Mouse (Mus musculus): ENCODE data around the gene Nfasc.

Gene Nfasc

GRCm38 (mm10) chr1:132727548-132727947 is 14.0 kb downstream of the Nfasc start:
- DNase-seq = no peak

- DNase-seq = no peak
Measured at GRCm38 (mm10) chr1:132722362-132722761, 19.2 kb downstream of the Nfasc start.

- no peak for DNase-seq
Measured at GRCm38 (mm10) chr1:132721266-132721665, 20.3 kb downstream of the Nfasc start.

GRCm38 (mm10) chr1:132718225-132718624 is 23.4 kb downstream of the Nfasc start:
- no peak for DNase-seq

- DNase-seq = no peak
Measured at GRCm38 (mm10) chr1:132715044-132715443, 26.6 kb downstream of the Nfasc start.

GRCm38 (mm10) chr1:132709419-132709818 is 32.2 kb downstream of the Nfasc start:
- no peak for DNase-seq

GRCm38 (mm10) chr1:132707301-132707700 is 34.3 kb downstream of the Nfasc start:
- no peak for DNase-seq

- no peak for DNase-seq
Measured at GRCm38 (mm10) chr1:132703467-132703866, 38.1 kb downstream of the Nfasc start.

GRCm38 (mm10) chr1:132696926-132697325 is 44.7 kb downstream of the Nfasc start:
- no peak for DNase-seq

GRCm38 (mm10) chr1:132696232-132696631 is 45.4 kb downstream of the Nfasc start:
- DNase-seq = no peak

GRCm38 (mm10) chr1:132694007-132694406 is 47.6 kb downstream of the Nfasc start:
- no peak for DNase-seq

- no peak for DNase-seq
Measured at GRCm38 (mm10) chr1:132689181-132689580, 52.4 kb downstream of the Nfasc start.

GRCm38 (mm10) chr1:132678935-132679334 is 62.7 kb downstream of the Nfasc start:
- no peak for DNase-seq

GRCm38 (mm10) chr1:132678076-132678475 is 63.5 kb downstream of the Nfasc start:
- no peak for DNase-seq

- no peak for DNase-seq
Measured at GRCm38 (mm10) chr1:132672704-132673103, 68.9 kb downstream of the Nfasc start.

GRCm38 (mm10) chr1:132669200-132669599 is 72.4 kb downstream of the Nfasc start:
- no peak for DNase-seq

GRCm38 (mm10) chr1:132660354-132660753 is 81.2 kb downstream of the Nfasc start:
- DNase-seq = no peak

GRCm38 (mm10) chr1:132659604-132660003 is 82.0 kb downstream of the Nfasc start:
- DNase-seq = no peak

- no peak for DNase-seq
Measured at GRCm38 (mm10) chr1:132655611-132656010, 86.0 kb downstream of the Nfasc start.

GRCm38 (mm10) chr1:132654769-132655168 is 86.8 kb downstream of the Nfasc start:
- DNase-seq = no peak

GRCm38 (mm10) chr1:132653841-132654457 is 87.6 kb downstream of the Nfasc start:
- no peak for DNase-seq

- DNase-seq = no peak
Measured at GRCm38 (mm10) chr1:132653161-132653560, 88.4 kb downstream of the Nfasc start.

GRCm38 (mm10) chr1:132650680-132651079 is 90.9 kb downstream of the Nfasc start:
- DNase-seq = no peak

GRCm38 (mm10) chr1:132647958-132648357 is 93.6 kb downstream of the Nfasc start:
- no peak for DNase-seq

- DNase-seq = no peak
Measured at GRCm38 (mm10) chr1:132641049-132641795, 100.4 kb downstream of the Nfasc start.

Measured in liver (tissue).